Mouse (Mus musculus): ENCODE data around the gene Fis1.

Gene Fis1

GRCm38 (mm10) chr5:136940845-136941560 is 12.1 kb upstream of the Fis1 start:
- no peak for DNase-seq (ENCODE audit: low read depth, low spot score)

DNA sequence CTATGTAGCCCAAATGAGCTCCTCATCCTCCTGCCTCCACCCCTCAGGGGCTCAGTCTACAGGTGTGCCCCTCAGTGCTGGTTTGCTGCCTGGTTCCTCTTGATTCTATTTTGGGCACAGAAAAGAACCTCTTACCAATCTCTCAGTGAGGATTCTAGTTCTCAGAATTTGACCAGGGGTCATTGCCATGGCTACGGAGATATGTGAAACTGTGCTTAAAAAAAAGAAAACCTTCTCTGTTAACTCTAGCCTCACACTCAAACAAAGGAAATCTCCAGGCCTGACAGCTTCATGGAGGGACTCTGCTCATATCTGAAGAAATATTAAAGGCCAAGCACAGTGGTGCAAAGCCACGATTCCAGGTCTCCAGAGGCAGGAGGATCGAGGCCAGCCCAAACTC is 10.3 kb upstream of the Fis1 start:
- DNase-seq (ENCODE audit: low read depth, low spot score) = peak; percentile 40

GRCm38 (mm10) chr5:136943382-136943781 is 9.7 kb upstream of the Fis1 start:
- no peak for DNase-seq (ENCODE audit: low read depth, low spot score)

DNA sequence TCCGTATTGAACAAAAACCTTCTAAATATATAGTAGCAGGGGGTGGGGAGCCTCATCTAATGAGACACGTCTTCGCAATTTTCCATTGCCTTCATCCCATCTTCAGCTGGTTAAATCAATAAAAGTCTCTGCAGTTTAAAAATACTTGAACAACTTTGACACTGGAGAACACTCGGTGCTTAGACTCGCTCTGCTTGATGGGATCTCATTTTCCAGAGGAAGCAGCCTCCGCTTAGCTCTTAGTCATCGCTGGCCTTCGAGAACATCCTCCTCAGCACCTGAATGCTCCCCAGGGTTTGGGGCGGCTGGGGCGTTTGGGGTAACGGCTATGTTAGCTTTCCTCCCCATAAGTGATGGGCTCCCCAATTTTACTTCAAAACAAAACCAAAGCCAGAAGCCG is 8.0 kb upstream of the Fis1 start:
- no peak for DNase-seq (ENCODE audit: low read depth, low spot score)

GRCm38 (mm10) chr5:136947874-136948273 is 5.2 kb upstream of the Fis1 start:
- DNase-seq (ENCODE audit: low read depth, low spot score) = no peak

DNA sequence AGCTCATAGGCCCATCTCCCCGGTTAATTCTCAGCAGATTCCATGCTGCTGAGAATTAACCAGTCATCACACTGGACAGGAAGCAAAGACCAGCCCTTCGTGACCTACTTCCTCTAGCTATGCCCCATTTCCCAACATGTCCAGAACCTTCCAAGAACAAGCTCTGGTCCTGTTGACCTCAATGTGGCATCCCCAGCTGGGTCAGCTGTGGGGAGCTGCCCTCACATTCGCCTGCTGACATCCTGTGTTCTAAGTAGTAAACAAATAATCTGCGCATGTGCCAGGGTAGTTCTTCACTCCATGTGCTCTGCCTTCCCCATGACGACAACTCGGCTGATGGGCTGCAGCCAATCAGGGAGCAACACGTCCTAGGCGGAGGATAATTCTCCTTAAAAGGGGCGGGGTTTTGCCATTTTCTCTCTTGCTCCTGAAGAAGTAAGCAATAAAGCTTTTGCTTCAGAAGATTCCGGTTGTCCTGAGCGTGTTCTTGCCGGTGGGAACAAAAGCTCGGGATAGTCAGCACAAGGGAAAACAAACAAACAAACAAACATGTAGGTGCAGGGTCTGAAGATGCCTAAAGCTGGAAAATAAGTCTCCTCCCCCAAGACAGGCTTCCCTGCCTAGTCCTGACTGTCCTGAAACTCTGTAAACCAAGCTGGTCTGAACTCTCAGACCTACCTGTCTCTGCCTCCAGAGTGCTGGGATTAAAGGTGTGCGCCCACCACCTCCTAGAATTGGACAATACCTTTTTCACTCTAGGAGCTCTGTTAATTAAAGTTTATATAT is 3.3 kb upstream of the Fis1 start:
- DNase-seq (ENCODE audit: low read depth, low spot score) = peak; percentile 75

DNA sequence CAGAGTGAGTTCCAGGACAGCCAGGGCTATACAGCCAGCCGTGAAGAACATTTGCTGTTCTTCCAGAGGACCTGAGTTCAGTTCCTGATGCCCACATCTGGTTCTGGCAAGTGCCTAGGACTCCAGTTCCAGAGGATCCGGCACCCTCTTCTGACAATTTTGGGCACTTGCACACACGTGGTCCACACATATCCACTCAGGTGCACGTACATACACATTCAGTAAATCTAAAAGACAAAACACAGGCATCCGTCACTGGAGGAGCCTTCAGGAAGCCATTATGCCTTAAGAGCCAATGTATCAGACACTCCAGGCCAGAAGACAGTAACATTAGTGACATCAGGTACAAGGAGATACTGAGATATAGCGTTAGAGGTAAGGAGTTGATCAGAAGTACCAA is 2.6 kb upstream of the Fis1 start:
- no peak for DNase-seq (ENCODE audit: low read depth, low spot score)

- DNase-seq (ENCODE audit: low read depth, low spot score) = no peak
Observed at GRCm38 (mm10) chr5:136952153-136952552, 922 bp upstream of the Fis1 start.

- DNase-seq (ENCODE audit: low read depth, low spot score) = no peak
Observed at GRCm38 (mm10) chr5:136953440-136953951, 421 bp downstream of the Fis1 start.

GRCm38 (mm10) chr5:136955622-136956021 is 2.5 kb downstream of the Fis1 start:
- DNase-seq (ENCODE audit: low read depth, low spot score) = no peak

GRCm38 (mm10) chr5:136957250-136957649 is 4.2 kb downstream of the Fis1 start:
- no peak for DNase-seq (ENCODE audit: low read depth, low spot score)

GRCm38 (mm10) chr5:136958991-136959605 is 6.0 kb downstream of the Fis1 start:
- DNase-seq (ENCODE audit: low read depth, low spot score) = no peak

- DNase-seq (ENCODE audit: low read depth, low spot score) = no peak
Observed at GRCm38 (mm10) chr5:136960053-136960452, 7.0 kb downstream of the Fis1 start.

GRCm38 (mm10) chr5:136961334-136961982 is 8.4 kb downstream of the Fis1 start:
- no peak for DNase-seq (ENCODE audit: low read depth, low spot score)

DNA sequence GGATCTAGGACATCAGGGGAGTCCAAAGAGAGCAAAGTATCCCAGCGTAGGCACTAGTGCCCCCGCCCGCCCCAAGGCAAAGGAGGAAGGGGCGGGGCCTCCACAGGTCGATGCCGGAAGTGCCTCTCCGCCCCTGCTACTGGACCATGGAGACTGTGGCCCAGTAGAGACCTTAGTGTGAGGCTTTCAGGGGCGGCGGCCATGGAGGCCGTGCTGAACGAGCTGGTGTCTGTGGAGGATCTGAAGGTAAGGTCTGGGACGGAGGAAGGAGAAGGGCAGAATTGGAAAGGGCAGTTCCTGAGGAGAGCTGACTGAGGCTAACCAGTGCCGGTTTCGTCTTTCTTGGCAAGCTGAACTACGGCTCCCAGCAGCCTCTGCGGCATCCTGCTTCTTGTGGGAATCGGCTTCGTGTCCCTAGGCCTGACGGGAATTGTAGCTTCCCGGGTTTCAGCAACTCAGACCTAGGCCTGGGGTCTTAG is 8.9 kb downstream of the Fis1 start:
- DNase-seq (ENCODE audit: low read depth, low spot score) = peak; percentile 96

DNA sequence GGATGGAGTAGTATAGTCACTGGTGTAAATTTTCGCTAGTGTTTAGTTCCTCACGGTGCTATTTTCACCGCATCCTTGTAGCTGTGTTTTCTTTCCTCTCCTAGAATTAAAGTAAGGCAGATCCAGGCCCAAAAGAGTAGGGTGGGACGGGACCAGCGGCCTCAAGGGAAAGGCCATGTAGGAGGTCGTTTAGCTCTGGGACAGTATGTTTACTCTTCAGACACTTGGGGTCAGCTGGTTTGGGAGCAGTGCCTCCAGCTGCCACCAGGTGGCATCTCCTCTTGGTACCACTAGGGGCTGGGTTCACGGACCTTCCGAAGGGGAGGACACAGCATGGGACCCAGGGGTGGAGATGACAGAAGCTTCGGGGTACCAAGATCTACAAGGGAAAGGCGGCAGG is 9.4 kb downstream of the Fis1 start:
- DNase-seq (ENCODE audit: low read depth, low spot score) = peak; percentile 86

DNA sequence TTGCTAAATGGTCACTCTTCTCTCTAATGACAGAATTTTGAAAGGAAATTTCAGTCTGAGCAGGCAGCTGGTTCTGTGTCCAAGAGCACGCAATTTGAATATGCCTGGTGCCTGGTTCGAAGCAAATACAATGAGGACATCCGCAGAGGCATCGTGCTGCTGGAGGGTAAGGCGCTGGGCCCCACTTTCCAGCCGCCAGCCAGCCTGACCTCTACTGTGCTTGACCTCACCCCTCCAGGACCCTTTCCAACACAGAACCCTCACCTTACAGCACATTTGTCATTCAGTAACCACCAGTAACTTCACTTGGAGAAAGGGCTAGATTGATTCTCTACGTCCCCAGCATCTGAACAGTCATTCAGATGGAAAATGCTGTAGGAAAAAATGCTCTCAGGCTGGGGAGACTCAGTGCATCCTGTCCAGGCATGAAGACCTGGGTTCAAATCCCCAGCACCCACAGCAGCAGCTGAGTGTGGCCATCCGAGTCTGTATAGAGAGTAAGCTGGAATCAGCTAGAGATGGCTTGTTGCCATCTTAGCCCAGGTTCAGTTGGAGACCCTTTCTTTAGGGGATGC is 10.0 kb downstream of the Fis1 start:
- no peak for DNase-seq (ENCODE audit: low read depth, low spot score)

- DNase-seq (ENCODE audit: low read depth, low spot score) = no peak
Observed at GRCm38 (mm10) chr5:136965210-136965609, 12.1 kb downstream of the Fis1 start.

- no peak for DNase-seq (ENCODE audit: low read depth, low spot score)
Observed at GRCm38 (mm10) chr5:136965686-136966085, 12.6 kb downstream of the Fis1 start.

- DNase-seq (ENCODE audit: low read depth, low spot score) = no peak
Observed at GRCm38 (mm10) chr5:136966331-136966730, 13.3 kb downstream of the Fis1 start, which contains the start of gene Cldn15. Gene Cldn15, plus strand, starts transcription at chr5:136966616.

GRCm38 (mm10) chr5:136966861-136967455 is 13.9 kb downstream of the Fis1 start:
- no peak for DNase-seq (ENCODE audit: low read depth, low spot score)

Measured in A20 (cell line).